Mouse (Mus musculus): Measurements from ENCODE around the gene Gm17416.

The Gm17416 gene

DNA sequence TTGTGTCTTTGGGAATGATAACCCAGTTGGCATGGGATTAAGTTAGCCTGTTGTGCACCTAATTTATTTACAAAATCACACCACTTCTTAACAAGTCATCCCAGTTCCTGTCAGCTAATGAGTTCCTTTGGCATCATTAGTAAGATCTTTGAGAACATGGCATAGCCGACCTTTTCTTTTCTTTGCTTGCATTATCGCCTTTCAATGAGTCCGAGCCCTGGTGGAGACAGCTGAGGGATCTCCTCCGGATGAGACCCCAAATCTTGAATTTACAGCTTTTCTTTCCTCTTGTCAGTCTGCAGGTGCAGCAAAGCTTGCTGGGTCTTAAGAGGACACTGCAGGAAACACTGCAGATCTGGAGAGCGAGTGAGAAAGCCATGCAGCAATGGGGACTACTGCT, at the start of gene Gm17416:
Gene Gm17416, plus strand, starts transcription at position 301 of the 400 bp plus-strand sequence.
- no peak for DNase-seq (ENCODE audit: low read depth, low spot score)

DNA sequence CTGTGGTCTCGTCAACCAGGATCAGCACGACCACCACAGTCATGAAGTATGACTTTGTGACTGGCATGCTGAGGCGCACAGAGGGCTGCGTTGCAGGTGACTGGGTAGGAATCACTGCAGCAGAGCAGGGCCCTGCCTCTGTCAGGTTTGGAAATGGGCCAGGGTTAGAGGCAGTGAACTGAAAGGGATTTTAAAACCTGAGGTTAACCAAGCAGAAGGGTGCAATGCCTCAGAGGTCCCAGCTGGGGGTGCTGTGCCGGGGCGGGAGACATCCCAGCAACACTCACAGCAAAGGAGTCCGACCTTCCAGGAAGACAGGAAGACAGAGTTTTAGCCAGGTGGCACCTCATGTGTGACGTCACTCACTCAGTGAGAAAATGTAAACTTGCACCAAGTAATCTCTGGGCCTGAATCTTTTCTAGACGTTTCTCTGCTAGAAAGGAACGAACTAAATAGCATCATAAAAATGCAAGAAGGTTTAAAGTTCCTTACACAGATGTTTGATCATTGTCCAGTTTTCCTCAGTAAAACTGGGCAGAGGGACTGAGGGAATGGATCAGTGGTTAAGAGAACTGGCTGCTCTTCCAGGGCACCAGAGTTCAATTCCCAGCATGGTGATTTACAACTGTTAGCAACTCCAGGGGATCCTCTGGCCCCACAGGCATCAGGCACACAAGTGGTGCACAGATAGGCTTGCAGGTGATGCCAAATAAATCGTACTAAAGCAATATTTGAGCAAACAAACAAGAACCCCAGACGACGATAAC, 29.0 kb upstream of the Gm17416 start, which contains the start of gene Defb29:
Gene Defb29, minus strand, starts transcription at position 155 of the 767 bp plus-strand sequence.
- no peak for DNase-seq (ENCODE audit: low read depth, low spot score)

GRCm38 (mm10) chr2:152541979-152542378, 27.2 kb upstream of the Gm17416 start:
- DNase-seq (ENCODE audit: low read depth, low spot score): no peak

DNA sequence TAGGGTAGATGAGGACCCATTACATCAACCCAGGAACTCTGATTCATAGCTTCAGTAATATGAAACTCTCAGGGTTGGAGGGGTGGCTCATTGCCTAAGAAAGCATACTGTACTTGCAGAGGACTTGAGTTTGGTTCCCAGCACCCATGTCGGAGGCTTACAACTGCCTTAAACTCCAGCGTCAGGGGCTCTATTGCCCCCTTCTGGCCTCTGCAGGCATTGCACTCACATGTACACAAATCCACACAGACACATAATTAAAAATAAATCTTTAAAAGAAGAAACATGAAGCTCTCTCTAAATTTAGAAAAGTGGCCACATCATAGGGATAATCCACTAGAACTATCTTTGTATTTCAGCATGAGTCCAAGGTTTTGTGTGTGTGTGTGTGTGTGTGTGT, 26.2 kb upstream of the Gm17416 start:
- no peak for DNase-seq (ENCODE audit: low read depth, low spot score)

GRCm38 (mm10) chr2:152543478-152543877, 25.7 kb upstream of the Gm17416 start:
- DNase-seq (ENCODE audit: low read depth, low spot score): no peak

DNA sequence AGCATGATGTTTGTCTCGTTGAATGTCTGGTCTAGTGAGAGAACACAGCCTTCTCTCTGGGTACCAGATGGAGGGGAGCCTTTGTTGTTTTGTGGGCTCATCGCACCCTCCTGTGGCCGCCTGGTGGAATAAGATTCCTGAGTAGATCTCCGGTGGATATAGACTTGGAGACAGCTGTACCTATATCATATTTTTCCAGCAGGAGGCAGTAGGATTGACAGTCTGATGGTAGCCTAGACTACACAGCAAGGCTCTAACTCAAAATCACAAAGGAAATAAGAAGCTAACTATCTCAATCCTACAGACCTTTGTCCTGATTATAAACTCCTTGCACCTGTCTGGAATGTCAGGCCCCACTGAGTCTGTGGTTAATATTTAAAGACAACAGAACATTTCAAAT, 24.4 kb upstream of the Gm17416 start:
- DNase-seq (ENCODE audit: low read depth, low spot score): peak; percentile 36

GRCm38 (mm10) chr2:152548124-152548523, 21.0 kb upstream of the Gm17416 start:
- DNase-seq (ENCODE audit: low read depth, low spot score): no peak

- DNase-seq (ENCODE audit: low read depth, low spot score): peak; percentile 25
Observed at GRCm38 (mm10) chr2:152553774-152554423, 15.2 kb upstream of the Gm17416 start.

DNA sequence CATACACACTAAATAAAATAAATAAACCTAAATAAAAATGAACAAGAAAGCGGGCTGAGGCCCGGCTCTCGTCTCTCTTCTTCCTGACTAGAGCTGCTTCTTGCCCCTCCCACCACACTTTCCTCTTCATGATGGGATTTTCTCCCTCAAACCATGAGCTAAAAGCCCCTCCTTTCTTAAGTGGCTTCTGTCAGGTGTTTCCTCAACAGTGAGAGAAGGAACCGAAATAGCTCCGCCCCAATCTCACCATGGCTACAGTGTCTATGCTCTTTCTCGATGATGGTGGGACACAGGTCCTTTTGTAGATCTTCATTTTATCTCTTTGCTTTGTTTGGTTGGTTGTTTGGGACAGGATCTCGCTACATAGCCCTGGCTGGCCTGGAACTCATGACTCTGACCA, 12.5 kb upstream of the Gm17416 start:
- DNase-seq (ENCODE audit: low read depth, low spot score): no peak

DNA sequence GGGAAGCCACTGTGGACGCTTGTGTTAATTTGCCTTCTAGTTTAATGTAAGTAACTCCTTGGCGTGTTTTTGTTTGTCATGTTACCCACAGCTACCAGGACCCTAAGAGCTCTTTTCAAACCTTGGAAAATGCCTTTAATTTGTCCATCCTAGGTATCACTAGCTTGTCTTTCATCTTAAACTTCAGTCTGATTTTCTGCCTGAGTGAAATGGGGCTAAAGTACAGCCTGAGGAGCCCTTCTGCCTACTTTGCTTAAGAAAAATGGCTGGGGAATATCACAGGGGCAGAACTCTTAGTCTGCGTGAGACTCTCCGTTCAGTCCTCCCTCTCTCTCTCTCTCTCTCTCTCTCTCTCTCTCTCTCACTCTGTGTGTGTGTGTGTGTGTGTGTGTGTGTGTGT, 743 bp downstream of the Gm17416 start:
- no peak for DNase-seq (ENCODE audit: low read depth, low spot score)

DNA sequence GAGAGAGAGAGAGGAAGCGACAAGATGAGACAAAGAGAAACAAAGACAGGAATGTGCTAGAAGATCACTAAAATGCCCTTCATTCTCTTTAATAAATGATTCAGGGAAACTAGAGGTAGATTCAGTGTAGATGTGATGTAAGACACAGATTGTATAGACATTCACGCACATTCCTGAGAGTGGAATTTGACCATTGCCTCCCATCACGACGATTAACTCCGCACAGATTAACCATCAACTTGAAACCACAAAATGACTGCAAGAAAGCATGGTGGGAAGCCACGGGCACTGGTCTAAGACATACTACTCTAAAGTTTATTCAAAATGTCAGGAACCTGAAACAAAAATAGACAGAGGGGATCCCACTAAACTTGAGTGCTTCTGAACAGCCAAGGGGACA, 1.2 kb downstream of the Gm17416 start:
- DNase-seq (ENCODE audit: low read depth, low spot score): no peak

GRCm38 (mm10) chr2:152572114-152572794, 3.1 kb downstream of the Gm17416 start, which contains the start of gene Defb21:
Defb21 (plus strand) TSS chr2:152572744.
- no peak for DNase-seq (ENCODE audit: low read depth, low spot score)

GRCm38 (mm10) chr2:152573484-152573883, 4.3 kb downstream of the Gm17416 start:
- no peak for DNase-seq (ENCODE audit: low read depth, low spot score)

- DNase-seq (ENCODE audit: low read depth, low spot score): no peak
Observed at GRCm38 (mm10) chr2:152580107-152580506, 11.0 kb downstream of the Gm17416 start, which contains the start of gene Defb19. Defb19 (minus strand) TSS chr2:152580312.

DNA sequence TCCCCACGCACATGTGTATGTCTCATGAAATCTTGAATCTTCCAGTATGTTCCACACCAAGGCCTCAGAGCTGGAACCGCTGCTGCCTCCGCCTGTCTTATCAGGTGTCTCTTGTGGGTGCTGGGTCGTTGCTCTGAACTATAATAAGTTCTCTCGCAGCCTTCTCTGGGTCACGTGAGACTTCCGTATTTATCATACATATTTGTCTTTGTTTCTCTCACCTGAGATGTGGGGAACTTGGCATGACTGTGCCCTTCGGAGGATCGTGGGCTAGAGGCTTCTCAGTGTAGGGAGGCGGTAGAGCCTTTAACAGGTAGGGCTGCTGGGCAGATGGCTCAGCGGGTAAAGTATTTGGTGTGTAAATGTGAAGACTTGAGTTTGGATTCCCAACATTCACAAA, 11.5 kb downstream of the Gm17416 start:
- DNase-seq (ENCODE audit: low read depth, low spot score): no peak

DNA sequence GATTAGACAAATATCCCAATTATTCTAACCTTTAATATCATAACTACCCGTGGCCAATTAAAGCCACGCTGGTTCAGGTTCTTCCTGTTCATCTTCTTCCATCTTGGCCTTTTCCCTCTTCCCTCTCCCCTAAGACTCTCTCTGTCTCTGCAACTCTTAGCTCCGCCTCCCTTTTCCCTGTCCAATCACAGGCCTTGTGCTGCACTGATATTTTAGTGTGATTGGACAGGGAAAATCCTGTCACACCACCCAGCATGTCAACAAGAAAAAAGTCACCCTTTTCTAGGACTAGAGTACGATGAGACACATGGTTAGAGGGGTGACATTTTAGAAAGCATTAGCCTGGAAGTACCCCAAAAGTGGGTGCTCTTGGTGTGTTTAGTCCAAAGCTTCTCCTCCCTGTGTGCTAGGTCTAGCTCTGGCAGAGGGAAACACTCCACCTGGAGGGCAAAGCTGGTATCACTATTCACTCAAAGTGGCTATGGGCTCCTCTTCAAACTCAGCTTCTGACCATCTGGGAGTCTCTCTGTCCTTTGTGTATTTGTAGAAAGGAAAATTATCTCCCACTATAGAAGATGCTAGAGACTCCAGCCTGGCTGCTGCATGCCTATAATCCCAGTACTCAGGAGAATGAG, 17.9 kb downstream of the Gm17416 start:
- DNase-seq (ENCODE audit: low read depth, low spot score): no peak

DNA sequence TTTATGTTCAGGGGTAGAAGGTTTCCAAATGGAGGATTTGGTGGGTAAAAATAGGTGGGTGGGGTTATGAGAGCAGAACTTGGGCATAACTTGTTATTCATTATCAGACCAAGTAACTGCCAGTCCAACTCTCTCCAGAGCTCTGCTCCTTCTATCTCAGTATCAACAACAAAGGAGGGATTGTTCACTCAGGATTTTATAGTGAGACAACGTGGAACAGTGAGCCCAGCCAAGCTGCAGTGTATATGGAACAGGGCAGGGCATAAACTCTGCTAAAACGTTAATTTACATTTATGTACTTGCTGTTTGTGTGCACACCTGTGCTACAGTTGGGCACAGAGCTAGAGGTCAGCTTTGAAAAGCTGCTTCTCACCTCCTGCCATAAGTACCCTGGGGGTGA, 19.3 kb downstream of the Gm17416 start:
- DNase-seq (ENCODE audit: low read depth, low spot score): no peak

DNA sequence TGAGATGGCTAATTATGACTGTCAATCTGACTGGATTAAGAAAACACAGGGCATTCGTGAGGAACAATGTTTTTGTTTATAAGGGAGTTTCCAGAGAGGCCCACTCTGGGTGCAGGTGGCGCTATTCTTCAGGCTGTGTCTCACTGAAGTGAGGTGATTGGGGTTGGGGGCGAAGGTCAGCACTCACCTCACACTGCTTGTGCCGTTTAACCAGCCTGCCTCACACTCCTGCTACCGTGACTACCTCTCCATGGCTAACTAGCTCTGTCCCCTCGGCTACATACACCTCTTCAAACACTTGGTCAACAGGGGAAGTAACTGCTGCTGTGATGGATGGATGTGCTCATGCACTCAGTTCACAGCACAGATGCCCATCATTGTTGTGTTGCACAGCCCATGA, 19.9 kb downstream of the Gm17416 start:
- DNase-seq (ENCODE audit: low read depth, low spot score): no peak

- DNase-seq (ENCODE audit: low read depth, low spot score): no peak
Observed at GRCm38 (mm10) chr2:152599299-152599698, 30.2 kb downstream of the Gm17416 start, which contains the start of gene Defb45. Defb45 (minus strand) TSS chr2:152599399.

- DNase-seq (ENCODE audit: low read depth, low spot score): no peak
Observed at GRCm38 (mm10) chr2:152600076-152600475, 30.9 kb downstream of the Gm17416 start.

- DNase-seq (ENCODE audit: low read depth, low spot score): no peak
Observed at GRCm38 (mm10) chr2:152601275-152601960, 32.3 kb downstream of the Gm17416 start.
